Mouse (Mus musculus): Measurements from ENCODE around the gene Ropn1.
A peak's percentile ranks its signal among the peaks of the same experiment; 100 is the strongest.
"Not testable (repeated sequence)": the region's sequence is repeated elsewhere in the genome, so short reads cannot be mapped to it uniquely, and the experiment has no call there.

Ropn1 gene

DNA sequence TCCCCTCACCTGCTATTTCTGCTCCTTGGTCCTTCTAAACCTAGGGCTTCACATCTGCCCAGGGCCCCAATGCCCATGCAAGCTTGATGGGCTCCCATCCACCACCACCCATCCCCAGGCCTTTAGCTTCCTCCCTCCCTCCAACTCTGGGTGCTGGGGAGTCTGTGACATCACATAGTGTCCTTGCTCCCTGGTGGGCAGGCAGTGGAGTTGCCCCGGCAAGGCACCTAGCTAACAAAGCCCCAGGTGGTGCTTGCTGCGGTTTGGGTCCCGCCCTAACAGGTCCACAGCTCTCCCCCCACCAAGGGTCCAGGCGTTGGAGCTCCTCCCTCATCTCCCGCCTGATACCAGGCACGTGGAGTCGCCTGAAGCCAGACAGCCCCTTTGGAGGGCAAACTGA, at the start of gene Ropn1:
Ropn1 (plus strand) TSS at position 301 of the 400 bp plus-strand sequence.
- no peak for DNase-seq (ENCODE audit: low read depth, low spot score)

DNA sequence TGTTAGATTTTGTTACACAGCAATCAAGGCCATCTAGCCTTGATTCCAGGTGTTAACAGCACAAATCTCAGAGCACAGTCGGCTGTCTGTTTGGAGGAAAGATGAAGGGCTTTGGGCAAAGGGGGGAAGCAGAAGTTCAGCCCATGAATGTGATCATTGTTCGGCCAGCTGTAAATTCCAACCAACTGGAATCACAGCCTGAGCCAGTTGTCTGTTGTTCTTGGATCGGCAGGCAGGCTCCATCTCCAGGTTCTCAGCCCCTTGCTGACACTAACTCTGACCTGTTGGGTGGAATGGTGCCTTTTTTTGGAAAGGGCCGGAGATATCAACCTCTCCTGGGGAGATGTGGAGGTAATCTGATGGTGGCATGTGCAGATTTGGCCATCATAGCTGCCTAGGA, 47.8 kb upstream of the Ropn1 start:
- DNase-seq (ENCODE audit: low read depth, low spot score) = no peak

DNA sequence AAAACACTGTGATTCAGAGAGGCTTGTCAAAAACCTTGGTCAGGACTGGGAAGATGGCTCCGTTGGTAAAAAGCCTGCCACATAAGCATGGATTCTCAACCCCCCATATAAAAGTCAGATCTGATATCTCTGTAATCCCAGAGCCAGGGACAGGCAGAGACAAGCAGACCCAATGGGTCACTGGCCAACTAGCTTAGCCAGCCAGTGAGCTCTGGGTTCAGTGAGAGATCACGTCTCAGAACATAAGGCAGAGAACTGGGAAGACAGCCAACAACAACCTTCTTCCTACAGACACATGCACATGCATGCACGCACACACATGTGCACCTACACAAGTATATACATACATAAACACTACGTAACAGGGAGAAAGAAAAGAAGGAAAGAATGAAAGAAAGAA, 46.6 kb upstream of the Ropn1 start:
- no peak for DNase-seq (ENCODE audit: low read depth, low spot score)

- no peak for DNase-seq (ENCODE audit: low read depth, low spot score)
These were observed 45.9 kb upstream of the Ropn1 start for GRCm38 (mm10) chr16:34603854-34604253.

GRCm38 (mm10) chr16:34605679-34606078, 44.0 kb upstream of the Ropn1 start:
- DNase-seq (ENCODE audit: low read depth, low spot score) = peak; percentile 35

DNA sequence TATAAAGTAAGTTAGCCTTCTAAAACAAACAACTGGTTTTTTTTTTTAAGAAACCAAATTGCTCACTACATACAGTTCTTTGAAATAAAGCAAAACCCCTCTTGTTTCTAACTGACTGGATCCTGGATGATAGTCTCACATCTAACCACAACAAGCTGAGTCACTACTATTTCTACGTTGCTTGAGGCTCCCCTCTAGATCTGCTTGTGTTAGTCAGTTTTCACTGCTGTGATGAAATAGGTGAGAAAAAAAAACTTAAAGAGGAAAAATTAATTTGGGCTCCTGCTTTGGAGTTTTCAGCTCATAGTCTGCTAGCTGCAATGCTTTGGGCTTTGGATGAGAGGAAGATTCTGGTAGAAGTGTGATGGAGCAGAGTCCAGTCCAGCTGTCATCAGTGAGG, 39.6 kb upstream of the Ropn1 start:
- DNase-seq (ENCODE audit: low read depth, low spot score) = no peak

DNA sequence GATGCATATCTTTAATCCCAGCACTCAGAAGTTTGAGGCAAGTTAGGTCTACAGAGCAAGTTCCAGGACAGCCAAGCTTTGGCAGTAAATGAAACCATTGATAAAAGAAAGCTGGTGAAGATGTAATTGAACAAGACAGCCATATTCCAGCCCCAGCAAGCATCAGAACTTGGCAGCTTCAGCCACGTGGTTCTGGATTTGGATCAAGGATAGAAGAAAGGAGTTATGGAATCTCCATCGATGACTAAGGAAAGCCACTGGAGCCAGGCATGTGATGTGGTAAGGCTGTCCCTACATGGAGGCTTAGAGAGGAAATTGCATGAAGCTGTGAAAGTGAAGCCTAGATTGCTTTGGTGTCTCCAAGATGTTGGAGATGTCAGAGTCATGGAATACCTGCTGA, 35.7 kb upstream of the Ropn1 start:
- DNase-seq (ENCODE audit: low read depth, low spot score) = no peak

GRCm38 (mm10) chr16:34627591-34627990, 22.1 kb upstream of the Ropn1 start:
- no peak for DNase-seq (ENCODE audit: low read depth, low spot score)

- DNase-seq (ENCODE audit: low read depth, low spot score) = no peak
These were observed 21.3 kb upstream of the Ropn1 start for GRCm38 (mm10) chr16:34628397-34628796.

- DNase-seq (ENCODE audit: low read depth, low spot score) = no peak
These were observed 14.2 kb upstream of the Ropn1 start for GRCm38 (mm10) chr16:34635557-34635956.

DNA sequence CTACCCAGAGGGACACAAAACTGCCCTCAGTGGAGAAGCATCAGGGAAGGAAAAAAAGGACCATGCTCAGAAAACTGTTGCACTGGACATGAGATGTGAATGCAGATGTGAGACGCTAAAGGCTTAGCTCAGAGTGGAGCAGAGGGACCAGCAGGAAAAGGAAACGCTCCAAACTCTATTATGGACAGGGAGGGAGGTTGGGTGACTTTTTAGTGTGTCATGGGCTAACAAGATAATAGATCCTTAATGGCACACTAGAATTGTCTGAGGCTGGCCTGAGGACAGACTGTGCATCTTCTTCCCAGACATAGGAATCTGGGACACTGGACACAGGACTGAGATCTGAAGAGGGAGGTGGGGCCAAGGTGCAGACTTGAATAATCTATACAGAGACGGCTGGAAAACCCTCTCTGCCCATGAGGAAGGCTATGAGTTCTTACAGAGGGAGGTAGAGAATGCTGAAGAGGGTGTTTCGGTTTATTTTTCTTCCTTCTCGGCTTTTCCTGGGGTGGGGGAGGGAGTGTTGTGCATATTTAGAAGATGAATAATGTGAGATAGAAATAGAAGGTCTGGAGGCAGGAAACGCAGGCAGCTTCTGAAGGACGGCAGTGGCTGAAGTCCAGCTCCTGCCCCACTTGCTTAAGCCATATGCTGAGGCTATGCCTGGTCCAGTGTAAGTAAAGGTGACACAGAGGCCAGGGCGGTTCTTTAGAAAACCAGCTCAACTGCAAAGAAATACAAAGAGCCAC, 6.0 kb upstream of the Ropn1 start:
- no peak for DNase-seq (ENCODE audit: low read depth, low spot score)

GRCm38 (mm10) chr16:34653023-34653422, 3.3 kb downstream of the Ropn1 start:
- no peak for DNase-seq (ENCODE audit: low read depth, low spot score)

DNA sequence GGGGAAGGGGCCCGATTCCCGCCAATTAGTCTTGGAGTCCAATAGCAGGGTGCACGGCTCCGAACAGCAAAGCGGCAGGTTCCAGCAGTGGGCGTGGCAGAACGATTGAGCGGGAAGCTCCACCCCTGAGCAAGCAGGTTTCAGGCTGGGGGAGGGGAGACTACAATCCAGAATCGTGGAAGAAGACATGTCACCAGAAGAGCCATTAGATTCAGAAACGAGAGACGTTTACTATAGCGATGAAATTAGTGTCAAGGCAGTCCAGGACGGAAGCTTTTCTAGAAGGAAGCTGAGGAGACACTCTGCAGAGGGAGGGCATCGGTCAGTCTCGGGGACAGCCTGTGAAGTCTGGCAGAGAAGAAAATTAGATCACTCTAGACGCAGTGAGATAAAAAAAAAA, 7.8 kb downstream of the Ropn1 start:
- DNase-seq (ENCODE audit: low read depth, low spot score) = not testable (repeated sequence)

DNA sequence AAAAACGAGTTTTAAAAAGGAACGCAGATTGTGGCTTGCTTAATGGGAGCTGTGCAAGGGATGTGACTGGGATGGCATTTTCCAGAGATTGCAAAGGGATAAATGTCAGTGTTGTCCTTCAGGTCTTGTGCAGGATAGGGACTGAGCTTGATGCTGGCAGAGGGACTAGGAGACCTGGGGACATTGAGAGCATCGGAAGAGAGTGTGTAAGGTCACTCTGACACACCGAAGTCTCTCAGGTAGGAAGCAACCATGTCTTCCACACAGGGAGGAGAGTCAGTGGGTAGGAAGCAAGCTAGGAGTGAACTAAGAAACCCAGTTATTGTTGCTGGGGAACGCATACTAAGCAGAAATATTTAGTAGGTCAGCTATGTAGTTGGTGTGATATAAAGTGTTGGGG, 8.3 kb downstream of the Ropn1 start:
- no peak for DNase-seq (ENCODE audit: low read depth, low spot score)

DNA sequence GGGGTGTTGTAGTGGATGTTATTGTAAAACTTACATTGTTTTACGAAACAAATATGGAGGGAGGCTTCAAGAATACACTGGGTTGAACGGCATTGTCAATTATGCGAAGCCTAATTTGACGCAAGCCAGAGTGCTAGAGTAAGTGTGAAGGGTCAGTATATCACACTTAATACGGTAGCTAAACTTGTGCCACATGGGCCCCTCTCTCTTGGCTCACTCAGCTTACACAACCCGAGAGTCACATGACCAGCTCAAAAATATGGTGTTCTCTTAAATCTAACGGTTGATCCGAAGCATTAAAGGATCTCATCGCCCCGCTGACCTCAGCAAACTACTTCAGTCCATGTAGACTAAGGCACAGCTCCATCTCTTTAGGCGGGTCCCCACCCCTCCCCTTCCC, 8.7 kb downstream of the Ropn1 start:
- peak; percentile 32 for DNase-seq (ENCODE audit: low read depth, low spot score)

DNA sequence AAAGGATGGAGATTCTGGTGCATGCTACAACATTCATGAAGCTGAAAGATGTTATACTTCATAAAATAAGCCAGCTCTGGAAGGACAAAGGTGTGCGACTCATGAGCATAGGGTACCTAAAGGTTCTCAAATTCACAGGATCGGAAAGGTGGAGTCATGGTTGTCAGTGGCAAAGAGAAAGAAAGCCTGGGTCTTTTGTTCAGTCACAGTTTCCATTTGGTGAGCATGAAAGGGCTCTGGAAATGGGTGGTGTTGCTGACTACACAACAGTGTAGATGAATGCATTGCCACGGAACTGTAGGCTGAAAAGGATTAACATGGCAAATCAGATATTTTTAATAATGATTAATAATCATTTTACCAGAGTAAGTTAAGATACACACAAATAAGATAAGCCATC, 14.8 kb downstream of the Ropn1 start:
- no peak for DNase-seq (ENCODE audit: low read depth, low spot score)

DNA sequence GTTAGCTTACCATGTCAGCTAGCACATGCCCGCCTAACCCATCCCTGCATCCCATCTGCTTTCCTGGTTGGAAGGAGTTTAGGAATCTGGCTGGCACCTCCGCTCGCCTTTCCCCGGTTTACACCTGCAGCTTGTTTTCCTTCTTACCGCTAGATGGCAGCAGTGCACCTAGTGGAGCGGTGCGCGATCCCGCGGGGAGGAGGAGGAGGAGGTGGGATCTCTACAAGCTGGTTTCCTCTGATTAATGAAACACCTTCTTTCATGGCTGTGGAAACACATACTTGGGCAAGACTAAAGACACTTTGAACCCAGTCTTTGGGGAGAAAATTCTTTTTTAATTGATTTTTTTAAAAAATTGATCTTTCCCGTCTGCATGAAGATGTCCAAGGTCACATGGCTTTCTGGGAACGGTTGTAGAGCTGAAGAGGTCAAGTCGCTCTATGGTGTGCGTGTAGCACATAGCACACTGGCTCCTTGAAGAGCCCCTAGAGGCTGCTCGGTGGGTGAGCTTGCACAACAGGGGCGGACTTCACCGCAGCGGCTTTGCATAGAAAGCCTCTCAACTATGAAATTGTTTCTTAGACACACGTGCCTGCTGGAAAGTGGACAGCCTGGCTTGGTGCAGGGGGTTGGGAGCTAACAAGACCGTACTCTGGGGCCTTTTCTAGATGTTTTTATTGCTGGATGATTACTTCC, 17.5 kb downstream of the Ropn1 start:
- peak; percentile 82 for DNase-seq (ENCODE audit: low read depth, low spot score)

DNA sequence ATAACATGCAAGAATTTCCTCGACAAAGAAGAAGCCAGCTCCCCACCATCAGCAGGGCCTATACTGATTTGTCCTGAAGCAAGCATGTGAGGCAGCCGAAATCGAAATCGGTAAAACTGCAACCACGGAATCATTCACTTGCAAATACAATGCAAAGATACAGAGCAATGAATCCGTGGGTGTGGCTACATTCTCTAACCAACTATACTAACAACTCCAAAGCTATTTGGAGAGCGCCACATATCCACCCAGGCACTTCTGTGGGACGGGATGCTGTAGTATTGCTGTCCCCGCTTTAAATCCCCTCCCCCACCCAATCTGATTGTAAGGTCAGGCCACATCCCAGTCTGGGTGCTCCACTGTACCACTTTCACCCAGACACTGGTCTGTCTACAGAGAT, 18.6 kb downstream of the Ropn1 start:
- no peak for DNase-seq (ENCODE audit: low read depth, low spot score)

DNA sequence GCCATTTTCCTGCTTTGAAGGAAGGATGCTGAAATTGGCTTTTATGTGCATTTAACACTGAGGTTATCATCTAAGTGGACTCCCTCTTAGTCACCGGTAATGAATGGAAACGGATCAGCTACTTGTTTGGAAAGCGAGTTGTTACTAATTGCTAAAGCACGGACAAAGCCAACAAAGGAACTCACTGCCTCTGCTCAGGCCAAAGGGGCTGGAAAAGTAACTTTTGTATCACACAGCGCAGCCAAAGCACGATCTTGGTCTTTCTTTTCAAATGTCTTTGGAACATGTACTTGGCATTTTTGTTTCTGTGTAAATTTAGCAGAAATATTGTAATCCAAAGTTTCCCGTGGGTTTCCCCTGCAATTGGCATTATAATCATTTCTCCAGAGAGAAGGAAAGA, 22.2 kb downstream of the Ropn1 start:
- DNase-seq (ENCODE audit: low read depth, low spot score) = no peak

DNA sequence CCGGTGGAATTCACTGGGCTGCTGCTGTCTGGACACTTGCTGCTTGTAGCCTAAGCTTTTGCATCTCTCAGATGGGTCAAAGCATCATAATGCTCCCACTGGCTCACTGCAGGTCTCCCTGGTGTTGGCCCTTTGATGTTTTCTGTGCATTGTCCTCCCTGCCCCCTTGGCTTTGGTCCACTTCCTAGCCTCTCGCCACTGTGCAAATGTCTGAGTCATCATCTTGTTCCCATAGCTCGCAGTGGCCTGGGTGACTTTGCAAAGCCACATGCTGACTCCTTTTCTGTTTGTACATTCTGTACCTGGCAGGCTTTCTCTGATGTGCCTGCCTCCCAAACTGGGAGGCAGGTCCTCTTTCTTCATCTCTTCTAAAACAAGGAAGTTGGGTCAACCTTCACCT, 23.1 kb downstream of the Ropn1 start:
- DNase-seq (ENCODE audit: low read depth, low spot score) = no peak

- DNase-seq (ENCODE audit: low read depth, low spot score) = peak; percentile 30
These were observed 24.6 kb downstream of the Ropn1 start for GRCm38 (mm10) chr16:34674365-34674764.

GRCm38 (mm10) chr16:34681823-34682222, 32.1 kb downstream of the Ropn1 start:
- DNase-seq (ENCODE audit: low read depth, low spot score) = no peak

DNA sequence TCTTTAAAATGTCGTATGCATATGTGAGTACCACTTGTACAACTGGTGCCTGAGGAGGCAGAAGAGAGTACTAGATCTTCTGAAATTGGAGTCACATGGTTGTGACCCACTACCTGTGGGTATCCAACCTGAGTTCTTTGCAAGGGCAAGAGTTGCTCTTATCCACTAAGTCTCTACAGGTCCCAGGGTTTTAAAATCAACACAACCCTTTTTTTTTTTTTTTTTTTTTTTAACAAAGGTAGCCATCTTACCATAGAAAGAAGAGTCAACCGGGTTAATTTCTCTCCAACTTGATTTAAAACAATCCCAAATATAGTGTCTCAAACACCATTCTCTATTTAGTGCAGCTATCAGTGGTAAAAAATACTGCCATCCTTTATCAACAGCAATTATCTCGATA, 40.2 kb downstream of the Ropn1 start:
- no peak for DNase-seq (ENCODE audit: low read depth, low spot score)

Data from forelimb bud, embryonic 11.5 days (tissue).